Mouse (Mus musculus) limb, embryonic 12.5 days (tissue): ENCODE data around the gene Olfr1412. TPM values are rescaled to one million over a fixed set of nuclear protein-coding genes. Genes with fewer than 3 reads are reported as not detected.
A peak's percentile ranks its signal among the peaks of the same experiment; 100 is the strongest.

ENCODE experiments used
- ATAC-seq: fragments of 200-750 bp; cut with Nextera tagmentation; 2 replicates; pipeline ENCODE4 v1.8.0; 2017; ENCODE audit warnings: low read depth, moderate TSS enrichment; ENCODE audit not compliant: insufficient number of reproducible peaks, insufficient read depth, low FRiP score, low TSS enrichment
- H3K27ac ChIP-seq: fragments of 300-500 bp; sonication (generic); 2 replicates; pipeline ENCODE4 v1.5.1; 2016; ENCODE audit warnings: mild to moderate bottlenecking, moderate library complexity
- H3K27me3 ChIP-seq: fragments of 300-500 bp; sonication (generic); 2 replicates; pipeline ENCODE4 v1.6.1; 2016; ENCODE audit warnings: mild to moderate bottlenecking, moderate library complexity
- H3K36me3 ChIP-seq: fragments of 300-500 bp; sonication (generic); 2 replicates; pipeline ENCODE4 v1.6.1; 2016; ENCODE audit warnings: mild to moderate bottlenecking, moderate library complexity
- H3K4me1 ChIP-seq: fragments of 300-500 bp; sonication (generic); replicated peaks from 2 replicates; pipeline ENCODE4 v1.6.1; 2016
- H3K4me2 ChIP-seq: fragments of 300-500 bp; sonication (generic); 2 replicates; pipeline ENCODE4 v1.6.1; 2016; ENCODE audit warnings: mild to moderate bottlenecking, moderate library complexity
- H3K4me3 ChIP-seq: fragments of 300-500 bp; sonication (generic); replicated peaks from 2 replicates; pipeline ENCODE4 v1.5.1; 2016; ENCODE audit warnings: mild to moderate bottlenecking
- H3K9ac ChIP-seq: fragments of 300-500 bp; sonication (generic); replicated peaks from 2 replicates; pipeline ENCODE4 v1.6.1; 2016; ENCODE audit warnings: mild to moderate bottlenecking, moderate library complexity
- H3K9me3 ChIP-seq: fragments of 300-500 bp; sonication (generic); 2 replicates; pipeline ENCODE4 v1.6.1; 2016; ENCODE audit warnings: mild to moderate bottlenecking, moderate library complexity
- WGBS: fragments of 180-500 bp; shearing (Covaris S2); methylation state at CpG from one replicate; pipeline ENCODE4 v1.1.7; 2016; 5-methylcytosine and 5-hydroxymethylcytosine counted together
- polyA plus RNA-seq: library from polyadenylated mRNA; unstranded; fragments of >200 nt; fragmentation: Nextera tagmentation; extraction: Ambion mirVana; gene quantifications from 2 replicates; pipeline ENCODE4 v1.2.1, GENCODE M21; 2016

Gene Olfr1412
- polyA plus RNA-seq, 1 experiment from 2014 or later, result not detected

DNA sequence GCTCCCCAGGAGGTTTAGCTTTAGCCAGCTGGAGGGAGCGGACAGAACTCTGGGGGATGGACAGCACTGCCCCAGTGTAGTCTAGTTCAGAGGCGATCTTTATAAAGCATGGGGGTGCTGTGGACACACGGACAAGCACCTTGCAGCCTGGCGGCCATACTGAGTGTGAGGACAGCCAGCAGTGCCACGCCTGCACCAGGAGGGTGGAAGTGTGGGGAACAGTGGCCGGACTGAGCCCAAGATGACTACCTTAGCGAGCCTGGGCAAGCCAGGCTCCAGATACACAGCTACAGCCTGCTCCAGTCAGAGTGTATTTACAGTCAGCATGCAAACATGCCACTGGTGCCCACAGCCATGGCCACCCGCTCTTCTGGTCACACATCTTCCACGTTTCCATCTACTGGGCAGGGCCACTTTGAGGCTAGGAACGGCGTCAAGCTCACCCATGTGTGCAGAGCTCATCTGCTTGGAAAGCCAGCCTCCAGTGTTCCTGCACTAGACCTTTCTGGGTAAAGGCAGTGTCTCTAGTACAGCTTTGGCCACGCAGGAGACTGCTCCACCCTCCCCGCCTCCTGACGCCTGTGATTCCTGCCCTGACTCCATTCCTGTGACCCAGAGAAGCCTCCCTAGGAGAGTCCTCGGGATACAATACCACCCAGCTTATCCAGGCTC is 52.1 kb downstream of the Olfr1412 start:
- Histone ChIP-seq H3K4me3 (no peak overlapping the region), H3K4me2 (no peak overlapping the region), H3K9me3 (no peaks in the 10 kb centered on the region), H3K36me3 (peaks cover 47% of the 10 kb centered on the region), H3K27me3 (no peaks in the 10 kb centered on the region), H3K27ac (no peak overlapping the region), H3K4me1 (peaks cover 18% of the 10 kb centered on the region), H3K9ac (no peak overlapping the region)
- WGBS, result 93% methylated on average over 15 of the region's 15 CpGs
- ATAC-seq, result no peak

DNA sequence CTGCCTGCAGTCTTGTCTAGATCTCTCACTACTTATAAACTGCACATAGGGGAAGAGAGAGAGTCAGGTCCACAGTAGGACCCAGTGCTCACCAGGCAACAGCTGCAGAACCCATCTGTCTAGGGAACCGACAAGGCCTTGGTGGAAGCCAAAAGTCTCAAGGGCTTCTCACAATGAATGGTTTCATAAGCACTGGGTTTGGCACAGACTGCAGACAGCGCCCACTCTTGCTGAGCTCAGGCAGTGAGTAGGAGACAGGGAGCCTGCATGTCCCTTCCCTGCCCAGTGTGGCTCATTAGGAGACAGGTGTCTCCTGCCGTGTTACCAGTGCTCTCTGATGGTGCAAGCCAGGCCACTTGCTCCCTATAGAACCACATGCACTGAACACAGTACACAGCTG is 52.6 kb downstream of the Olfr1412 start:
- 94% methylated on average over 3 of the region's 3 CpGs for WGBS
- peaks cover 47% of the 10 kb centered on the region for H3K36me3 ChIP-seq

DNA sequence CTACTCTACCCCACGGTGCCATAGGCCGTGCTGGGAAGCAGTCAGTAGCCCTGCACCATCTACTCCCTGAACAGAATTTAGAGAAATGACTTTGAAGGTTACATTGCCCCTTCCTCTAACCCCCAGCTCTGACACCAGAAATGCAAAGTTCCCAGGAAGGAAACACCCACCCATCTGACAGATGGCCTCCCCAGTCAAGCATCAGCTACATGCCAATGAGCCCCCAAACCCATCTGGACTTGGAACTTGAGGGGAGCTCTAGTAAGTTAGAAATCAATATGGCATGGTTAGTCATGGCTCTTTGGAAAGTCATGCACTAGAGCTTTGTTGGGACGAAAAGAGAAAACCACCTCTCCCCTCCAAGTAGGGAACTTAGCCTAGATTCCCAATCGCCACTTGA is 53.2 kb downstream of the Olfr1412 start:
- peaks cover 47% of the 10 kb centered on the region for H3K36me3 ChIP-seq

More for the DNA sequence above, 52.6 kb downstream of the Olfr1412 start:
- no peak overlapping the region for H3K27ac ChIP-seq
- H3K9ac ChIP-seq, result no peak overlapping the region
- peaks cover 18% of the 10 kb centered on the region for H3K4me1 ChIP-seq
- H3K4me2 ChIP-seq, result no peak overlapping the region
- no peaks in the 10 kb centered on the region for H3K9me3 ChIP-seq
- no peaks in the 10 kb centered on the region for H3K27me3 ChIP-seq
- no peak overlapping the region for H3K4me3 ChIP-seq
- no peak for ATAC-seq

DNA sequence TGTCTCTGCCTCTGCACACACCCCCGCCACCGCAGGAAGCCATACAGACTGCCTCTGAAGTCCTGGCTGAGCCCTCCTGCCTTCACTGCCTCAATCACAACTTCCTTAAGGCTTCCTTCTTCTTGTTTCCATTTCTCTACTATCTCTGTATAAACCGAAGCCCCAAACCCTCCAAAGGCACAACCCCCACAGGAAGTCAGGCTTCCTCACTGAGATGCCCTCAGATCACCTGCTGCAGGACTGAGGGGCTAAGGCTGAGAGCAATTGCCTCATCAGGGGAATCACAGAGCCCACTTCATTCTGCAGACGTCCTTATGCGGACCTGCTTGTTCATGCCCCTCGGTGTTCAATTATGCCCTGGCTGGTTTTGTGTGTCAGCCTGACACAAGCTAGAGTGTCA is 54.8 kb downstream of the Olfr1412 start:
- H3K4me1 ChIP-seq, result peaks cover 18% of the 10 kb centered on the region
- H3K4me2 ChIP-seq, result peak overlapping the region; percentile 100
- peaks cover 42% of the 10 kb centered on the region for H3K36me3 ChIP-seq
- ATAC-seq, result no peak
- peak overlapping the region; percentile 91 for H3K4me3 ChIP-seq
- H3K9me3 ChIP-seq, result no peaks in the 10 kb centered on the region
- 0 out of 2 replicates have a peak overlapping the region, but pooled peaks have one; percentile 93 for H3K9ac ChIP-seq
- H3K27me3 ChIP-seq, result peaks cover 3% of the 10 kb centered on the region
- WGBS, result 88% methylated on average over 6 of the region's 6 CpGs
- no peak overlapping the region for H3K27ac ChIP-seq

More for the DNA sequence above, 53.2 kb downstream of the Olfr1412 start:
- H3K4me3 ChIP-seq, result no peak overlapping the region
- H3K4me1 ChIP-seq, result peaks cover 18% of the 10 kb centered on the region
- no peak overlapping the region for H3K9ac ChIP-seq
- H3K9me3 ChIP-seq, result no peaks in the 10 kb centered on the region
- ATAC-seq, result no peak
- H3K27ac ChIP-seq, result no peak overlapping the region
- no peaks in the 10 kb centered on the region for H3K27me3 ChIP-seq
- whole genome bisulfite sequencing, result 96% methylated on average over 4 of the region's 4 CpGs
- H3K4me2 ChIP-seq, result no peak overlapping the region

Other genes with a start within 250 kb of the Olfr1412 start
- 248 and 257 TPM in 2 replicates for gene Ndufa10, start 111.9 kb upstream of the Olfr1412 start, polyA plus RNA-seq
- not detected in 2 replicates for gene Olfr1416, start 100.7 kb upstream of the Olfr1412 start, polyA plus RNA-seq
- gene Olfr1415, start 89.7 kb upstream of the Olfr1412 start, polyA plus RNA-seq, result not detected in 2 replicates
- gene Olfr1414, start 67.1 kb upstream of the Olfr1412 start, polyA plus RNA-seq, result not detected in 2 replicates
- not detected in 2 replicates for gene Olfr1413, start 14.5 kb upstream of the Olfr1412 start, polyA plus RNA-seq
- not detected in 2 replicates for gene Olfr1411, start 8.6 kb downstream of the Olfr1412 start, polyA plus RNA-seq
- gene Olfr1410, start 20.0 kb downstream of the Olfr1412 start, polyA plus RNA-seq, result not detected in 2 replicates
- gene Olfr12, start 32.0 kb downstream of the Olfr1412 start, polyA plus RNA-seq, result not detected in 2 replicates
- 362 and 363 TPM in 2 replicates for gene Cops9, start 56.2 kb downstream of the Olfr1412 start, polyA plus RNA-seq
- not detected in 2 replicates for gene Otos, start 63.1 kb downstream of the Olfr1412 start, polyA plus RNA-seq
- gene Gpc1, start 245.9 kb downstream of the Olfr1412 start, polyA plus RNA-seq, result 82.2 and 87.9 TPM in 2 replicates